Mouse (Mus musculus) cerebellum, adult 2 months (tissue): ENCODE results near the gene Slc36a2.

Experiments used
- CTCF ChIP-seq: fragments of 200-500 bp; IDR thresholded peaks from 2 replicates; pipeline ENCODE4 v1.5.1; 2011; ENCODE audit warnings: low read depth, mild to moderate bottlenecking, control low read depth, low read length, moderate library complexity, borderline replicate concordance; ENCODE audit not compliant: insufficient read depth
- POLR2A ChIP-seq: fragments of 200-500 bp; IDR thresholded peaks from 2 replicates; pipeline ENCODE4 v1.6.1; 2011; ENCODE audit warnings: low read length, control low read depth, borderline replicate concordance; ENCODE audit not compliant: insufficient read depth

DNA sequence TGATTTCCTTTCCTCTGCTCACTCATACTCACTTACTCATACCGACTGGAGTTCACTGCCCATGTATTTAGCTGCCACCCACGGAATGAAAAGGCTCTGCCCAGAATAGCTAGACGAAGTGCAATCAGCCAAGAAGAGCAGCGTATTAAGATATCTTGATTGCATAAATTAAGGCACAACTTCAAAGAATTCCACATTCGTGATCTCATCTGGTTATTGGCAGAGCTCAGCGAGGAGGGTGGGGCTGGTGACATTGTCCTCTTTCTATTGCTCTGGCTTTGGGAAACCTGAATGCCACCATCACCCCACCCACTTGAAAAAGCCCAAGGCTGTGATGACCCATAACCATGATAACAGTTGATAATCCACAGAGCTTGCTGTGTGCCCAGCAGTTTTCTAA lies 56.9 kb downstream of the Slc36a2 start:
- TF ChIP-seq CTCF (no peak), POLR2A (no peak)
